Mouse (Mus musculus) CD4-positive helper T cell, adult 2 months (primary cell): Measurements from ENCODE around the gene Tbx3.

Experiments used
- DNase-seq: peaks from one replicate; pipeline ENCODE4 v3.0.0-alpha.2; 2012; ENCODE audit warnings: low read depth, missing footprints, low spot score

Gene Tbx3

DNA sequence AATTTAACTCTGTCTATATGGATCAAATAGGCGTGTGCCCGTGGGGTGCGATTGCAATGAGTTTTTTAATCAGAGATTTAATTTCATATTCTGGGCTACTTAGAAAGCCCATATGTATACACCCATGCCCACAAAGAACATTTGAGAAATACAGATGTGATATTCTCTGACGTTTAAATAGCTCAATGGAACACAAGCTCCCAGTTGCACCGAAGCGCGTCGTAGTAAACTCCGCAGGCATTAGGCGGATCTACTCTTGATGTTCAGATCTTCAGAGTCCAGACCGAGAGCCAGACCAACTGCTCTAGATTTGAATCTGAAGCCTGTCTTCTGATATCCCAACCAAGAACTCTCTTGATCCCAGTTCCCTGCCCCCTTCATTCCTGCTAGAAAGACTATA is 9.0 kb upstream of the Tbx3 start:
- no peak for DNase-seq

DNA sequence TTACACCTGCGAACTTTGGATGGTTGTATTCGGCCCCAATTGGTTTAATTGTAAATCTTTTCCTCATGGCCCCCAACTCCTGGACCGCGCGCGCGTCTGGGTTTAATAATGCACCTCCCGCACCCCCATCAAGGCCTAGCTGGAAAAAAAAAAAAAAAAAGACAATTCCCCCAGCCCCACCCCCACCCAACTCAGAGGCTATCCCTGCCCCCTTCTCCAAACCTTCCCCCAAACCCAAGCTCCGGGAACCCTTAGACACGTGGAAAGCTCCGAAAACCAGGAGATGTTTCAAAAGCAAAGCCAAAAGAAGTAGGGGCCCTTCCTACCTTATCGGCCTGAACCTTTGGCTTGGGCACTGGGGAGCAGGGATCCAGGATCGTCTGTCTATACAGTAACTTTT is 8.1 kb upstream of the Tbx3 start:
- DNase-seq = no peak

DNA sequence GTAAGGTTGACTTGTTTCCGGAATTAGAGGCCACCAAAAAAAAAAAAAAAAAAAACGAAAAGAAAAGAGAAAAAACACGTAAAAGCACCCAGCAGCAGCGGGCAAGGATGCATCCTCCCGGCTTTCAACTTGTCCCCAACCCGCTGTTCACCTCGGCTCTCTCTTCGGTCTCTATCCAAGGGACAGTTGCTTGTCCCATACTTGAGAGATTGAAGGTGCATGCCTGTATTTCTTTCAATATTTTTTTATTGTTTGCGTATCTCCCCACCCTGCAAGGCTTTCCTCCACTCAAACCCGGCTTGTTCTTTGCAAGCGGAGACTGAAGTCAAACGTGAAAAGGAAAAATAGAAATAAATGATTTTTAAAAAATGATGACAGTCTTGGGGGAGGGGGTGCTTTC is 7.7 kb upstream of the Tbx3 start:
- DNase-seq = no peak

DNA sequence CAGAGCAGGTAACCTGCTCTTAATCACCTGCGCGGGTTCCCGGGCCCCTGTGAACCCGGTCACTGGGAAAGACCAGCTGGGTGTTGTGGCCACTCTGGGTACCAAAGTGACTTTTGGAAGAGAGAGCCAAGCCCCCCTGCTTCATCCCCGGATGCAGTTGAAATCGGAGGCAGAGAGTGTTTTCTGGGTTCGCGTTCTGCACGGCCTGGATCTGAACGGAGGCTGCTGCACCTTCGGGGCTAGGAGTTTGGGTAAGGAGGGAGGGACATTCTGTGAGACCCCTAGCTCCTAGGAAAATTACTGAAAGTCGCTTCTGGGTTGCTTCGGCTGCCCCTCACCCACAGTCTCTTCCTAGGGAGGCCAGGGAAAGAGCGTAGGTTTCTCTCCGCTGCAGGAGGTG is 7.2 kb upstream of the Tbx3 start:
- no peak for DNase-seq

DNA sequence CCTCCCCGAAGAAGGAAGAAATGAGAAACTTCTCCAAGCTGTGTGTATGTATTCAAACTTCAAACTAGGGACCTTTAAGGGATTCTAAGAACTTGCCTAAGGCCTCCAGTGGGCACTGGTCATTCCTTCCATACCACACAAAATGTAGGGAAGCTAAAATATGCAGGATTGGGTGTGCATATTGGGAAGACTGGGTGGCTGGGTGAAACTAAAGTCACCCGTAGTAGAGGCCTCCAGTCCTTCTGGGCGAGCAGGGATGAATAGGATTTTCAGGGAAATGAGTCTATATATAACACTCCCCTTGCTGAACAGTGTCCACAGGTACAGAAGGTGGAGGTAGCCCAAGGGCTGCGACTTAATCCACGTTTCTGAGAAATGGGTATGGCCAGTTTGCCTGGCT is 6.7 kb upstream of the Tbx3 start:
- no peak for DNase-seq

DNA sequence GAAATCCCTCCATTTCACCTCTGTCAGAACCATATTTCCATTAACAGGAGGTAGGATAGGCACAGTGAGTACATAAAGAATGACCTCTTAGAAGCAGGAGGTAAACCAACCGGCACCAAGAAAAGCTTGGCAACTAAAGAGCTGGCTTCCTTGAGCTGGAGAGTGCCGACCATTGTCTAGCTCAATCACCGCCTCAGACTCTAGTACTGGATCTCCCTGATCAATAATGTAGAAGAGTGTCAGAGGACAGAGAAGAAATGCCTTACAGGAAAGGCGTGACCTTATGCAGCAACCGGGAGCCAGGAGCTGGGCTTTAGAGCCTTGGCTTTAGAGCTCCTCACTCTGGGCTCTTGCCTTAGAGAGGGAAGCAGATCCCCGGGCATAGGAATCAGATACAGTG is 4.7 kb upstream of the Tbx3 start:
- DNase-seq = no peak

DNA sequence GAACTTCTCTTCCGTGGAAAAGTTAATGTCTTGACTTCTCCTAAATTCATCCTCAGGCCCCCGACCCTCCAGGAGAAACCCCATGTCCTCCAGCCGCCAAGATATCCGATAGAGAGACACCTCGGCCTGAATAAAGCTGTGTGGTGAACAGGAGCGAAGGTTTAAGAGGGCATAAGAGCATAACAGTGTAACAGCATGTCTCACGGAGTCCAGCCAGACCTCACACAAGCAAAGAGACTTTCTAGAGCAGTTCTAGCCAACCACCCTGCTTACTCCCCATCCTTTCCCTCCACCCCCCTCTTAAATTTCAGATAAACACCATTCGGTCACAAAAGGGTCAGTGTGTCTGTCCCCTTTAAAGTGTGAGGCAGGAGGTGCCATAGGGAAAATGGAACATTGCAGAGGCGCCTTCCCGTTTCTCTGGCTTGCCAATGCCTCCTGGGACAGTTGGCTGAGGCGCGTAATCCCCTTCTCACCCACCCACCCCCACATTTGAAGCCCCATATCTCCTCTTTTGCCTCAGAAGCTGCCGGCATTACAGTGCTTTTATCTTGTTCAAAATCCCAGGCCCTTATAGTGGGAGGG is 3.0 kb upstream of the Tbx3 start:
- no peak for DNase-seq

DNA sequence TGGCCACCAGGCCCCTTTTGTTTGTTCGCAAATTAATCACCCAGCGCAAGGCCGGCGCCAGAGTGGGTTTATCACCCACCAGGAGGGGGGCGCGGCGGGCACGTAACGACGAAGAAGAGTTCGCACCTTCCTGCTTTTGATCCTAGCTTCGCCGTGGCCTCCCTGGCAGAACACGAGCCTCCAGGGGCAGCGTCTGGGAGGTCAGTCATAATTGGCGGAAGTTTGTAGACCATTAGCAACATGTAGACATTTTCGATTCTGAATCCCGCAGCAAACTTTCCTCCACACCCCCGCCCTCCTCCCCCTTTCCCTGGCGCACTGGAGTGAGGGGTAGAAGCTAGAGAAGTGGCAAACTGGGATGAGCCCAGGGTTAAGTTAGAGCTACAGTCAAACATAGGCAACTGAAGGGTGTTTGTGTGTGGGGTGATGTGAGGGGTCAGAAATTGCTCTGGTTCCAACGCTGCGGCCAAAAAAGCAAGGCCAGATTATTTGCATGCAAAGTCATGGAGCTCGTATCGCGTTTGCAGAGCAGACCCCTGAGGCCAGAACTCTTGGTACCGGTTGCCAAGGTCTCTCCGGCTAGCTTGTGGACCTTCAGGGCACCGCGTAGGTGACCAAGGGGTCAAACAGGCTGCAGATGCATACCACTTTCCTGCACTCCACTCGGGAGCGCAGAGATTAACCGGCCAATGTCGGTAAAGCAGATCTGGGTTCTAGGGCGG is 2.1 kb upstream of the Tbx3 start:
- no peak for DNase-seq

DNA sequence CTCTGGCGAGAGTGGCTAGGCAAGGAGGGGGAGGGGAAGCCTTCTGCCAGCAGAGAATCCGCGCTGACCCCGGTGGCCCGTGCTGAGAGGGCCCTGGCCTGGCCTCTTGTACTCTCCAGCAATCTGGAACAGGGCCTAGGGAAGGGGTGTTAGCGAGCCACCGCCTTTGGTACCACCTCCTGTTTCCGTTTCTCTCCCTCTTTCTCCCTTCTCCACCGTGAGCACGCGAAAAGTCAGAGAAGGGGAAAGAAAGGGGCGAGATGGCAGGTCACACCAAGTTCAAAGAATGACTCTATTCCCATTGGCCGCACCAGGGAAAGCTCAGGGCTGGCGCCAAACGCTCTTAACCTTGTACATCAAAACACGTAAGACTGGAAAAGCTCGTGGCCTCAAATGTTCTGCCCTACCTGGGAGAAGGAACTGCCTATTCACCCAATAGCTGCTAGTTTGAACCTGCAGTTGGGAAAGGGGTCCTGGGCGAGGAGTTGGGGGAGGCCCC is 1.5 kb upstream of the Tbx3 start:
- no peak for DNase-seq

DNA sequence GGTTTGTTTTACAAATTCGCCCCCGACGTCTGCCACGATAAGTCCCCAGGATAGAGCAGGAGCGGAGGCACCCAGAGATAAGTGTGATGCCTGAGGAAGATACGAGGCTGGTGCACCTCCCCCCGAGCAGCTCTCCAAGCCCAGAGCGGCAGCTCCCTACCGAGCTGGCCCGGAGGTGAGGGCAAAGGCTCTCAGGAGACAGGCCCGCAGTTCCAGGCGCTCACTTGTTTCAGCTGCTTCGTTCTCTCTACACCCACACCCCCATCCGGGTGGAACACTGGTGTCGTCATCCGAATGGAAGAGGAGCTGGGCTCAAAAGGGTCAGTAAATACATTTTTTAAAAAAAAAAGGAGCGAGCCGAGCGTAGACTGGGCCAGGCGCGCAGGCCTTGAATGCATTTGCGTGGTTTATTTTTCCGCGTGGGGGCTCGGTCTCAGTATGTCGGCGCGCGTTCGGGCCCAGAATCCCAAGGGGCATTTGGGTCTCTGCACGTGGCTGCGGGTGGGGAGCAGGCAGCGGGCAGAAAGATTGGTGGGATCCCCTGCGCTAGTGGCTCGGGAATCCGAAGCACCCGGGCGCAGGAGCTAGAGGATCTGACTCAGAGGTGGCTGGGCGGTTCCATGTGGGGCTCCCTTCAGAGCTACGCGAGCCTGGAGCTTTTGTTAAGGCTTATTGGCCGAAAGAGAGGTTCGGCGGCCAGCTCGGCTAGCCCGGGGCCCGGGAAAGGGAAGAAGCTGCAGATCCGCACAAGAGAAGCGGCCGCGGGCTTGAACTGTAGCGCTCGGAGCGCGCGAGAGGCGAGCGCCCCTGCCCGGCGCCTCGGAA is 516 bp upstream of the Tbx3 start:
- no peak for DNase-seq

DNA sequence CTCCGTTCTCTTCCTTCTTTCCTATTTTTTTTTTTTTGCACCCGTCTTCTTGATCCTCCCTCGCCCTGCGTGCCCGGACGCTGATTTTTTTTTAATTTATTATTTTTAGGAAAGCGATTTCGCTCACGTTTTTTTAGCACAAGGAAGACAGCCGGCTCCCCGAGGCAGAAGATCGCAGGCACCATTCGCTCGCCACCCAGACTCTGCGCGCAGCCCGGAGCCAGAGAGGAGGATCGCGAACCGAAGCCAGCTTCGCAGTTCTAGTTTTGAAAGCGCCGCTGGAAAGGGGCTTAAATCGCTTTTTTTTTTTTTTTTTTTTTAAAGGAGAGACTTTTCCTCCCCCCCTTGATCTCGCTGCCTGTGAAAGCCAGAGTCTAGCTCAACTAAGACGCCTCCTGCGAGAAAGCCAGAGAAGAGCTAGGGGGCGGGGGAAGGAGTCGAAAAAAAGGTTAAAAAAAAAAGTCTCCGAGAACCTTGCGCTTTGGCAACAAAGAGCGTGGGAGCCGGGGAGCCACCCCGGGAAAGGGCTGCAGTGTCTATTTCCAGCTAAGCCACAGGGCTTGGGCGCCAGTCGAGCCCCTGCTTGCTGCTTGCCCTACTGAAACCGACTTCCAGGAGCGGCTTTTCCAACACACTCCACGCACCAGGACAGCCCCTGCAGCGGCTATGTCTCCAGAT is 794 bp downstream of the Tbx3 start:
- DNase-seq = no peak

DNA sequence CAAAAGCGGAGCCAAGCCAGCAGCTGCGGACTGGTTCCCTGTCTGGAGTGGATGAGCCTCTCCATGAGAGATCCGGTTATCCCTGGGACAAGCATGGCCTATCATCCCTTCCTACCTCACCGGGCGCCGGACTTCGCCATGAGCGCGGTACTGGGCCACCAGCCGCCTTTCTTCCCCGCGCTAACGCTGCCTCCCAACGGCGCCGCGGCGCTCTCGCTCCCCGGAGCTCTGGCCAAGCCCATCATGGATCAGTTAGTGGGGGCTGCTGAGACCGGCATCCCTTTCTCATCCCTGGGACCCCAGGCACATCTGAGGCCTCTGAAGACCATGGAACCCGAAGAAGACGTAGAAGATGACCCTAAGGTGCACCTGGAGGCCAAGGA is 1.5 kb downstream of the Tbx3 start:
- DNase-seq = no peak

DNA sequence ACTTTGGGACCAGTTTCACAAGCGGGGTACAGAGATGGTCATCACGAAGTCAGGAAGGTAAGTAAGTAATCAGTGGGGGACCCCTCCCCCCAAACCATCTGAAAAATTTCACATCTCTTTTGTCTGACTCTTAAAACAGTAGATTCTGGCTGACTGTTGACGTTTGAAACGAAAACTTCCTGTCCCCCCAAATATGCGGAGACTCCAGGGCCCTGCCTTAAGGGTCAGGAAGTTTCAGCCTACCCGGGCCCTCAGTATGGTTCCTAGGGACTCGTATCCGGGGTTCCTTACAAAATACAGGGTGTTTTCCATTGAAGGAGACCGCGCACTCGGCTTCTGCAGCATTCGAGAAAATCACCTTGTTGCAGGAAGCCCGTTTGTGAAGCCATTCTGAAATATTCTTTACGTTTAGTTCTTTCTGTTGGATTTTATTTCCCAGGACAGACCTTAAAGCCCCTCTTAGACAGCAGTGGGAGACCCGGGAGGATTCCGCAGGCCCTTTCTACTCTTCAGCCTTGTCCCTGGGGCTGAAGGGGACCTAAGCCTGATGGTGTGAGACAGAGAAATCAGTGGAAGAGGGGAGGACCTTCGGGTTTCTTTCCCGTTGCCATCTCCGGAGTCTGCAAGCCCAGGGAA is 2.0 kb downstream of the Tbx3 start:
- no peak for DNase-seq

DNA sequence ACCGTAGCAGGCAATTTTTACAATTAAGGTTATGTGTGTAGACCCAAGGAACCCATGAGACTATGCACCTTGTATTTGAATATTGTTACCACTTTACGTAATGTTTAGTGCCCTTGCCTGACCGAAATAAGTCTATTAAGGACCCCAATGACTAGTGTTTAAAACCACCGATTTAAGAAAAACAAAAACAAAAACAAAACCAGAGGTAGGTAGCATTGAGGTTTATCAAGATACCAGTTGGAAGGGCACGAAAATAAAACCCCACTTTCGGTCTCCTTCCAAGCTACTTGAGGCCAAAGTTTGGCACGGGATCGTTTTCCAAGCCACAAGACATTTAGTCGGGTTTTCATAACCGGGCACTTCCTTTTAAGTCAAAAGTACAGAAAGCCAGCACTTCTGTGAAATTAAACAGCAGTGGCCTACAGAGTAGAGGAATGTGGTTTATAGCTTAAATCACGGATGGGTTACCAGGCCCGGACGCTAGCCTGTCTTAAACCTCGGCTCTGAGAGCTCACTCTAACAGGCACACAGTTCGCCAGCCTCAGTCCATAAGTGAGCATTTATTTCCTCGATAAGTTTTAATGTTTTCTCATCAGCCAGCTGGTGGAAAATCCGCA is 2.6 kb downstream of the Tbx3 start:
- DNase-seq = no peak

DNA sequence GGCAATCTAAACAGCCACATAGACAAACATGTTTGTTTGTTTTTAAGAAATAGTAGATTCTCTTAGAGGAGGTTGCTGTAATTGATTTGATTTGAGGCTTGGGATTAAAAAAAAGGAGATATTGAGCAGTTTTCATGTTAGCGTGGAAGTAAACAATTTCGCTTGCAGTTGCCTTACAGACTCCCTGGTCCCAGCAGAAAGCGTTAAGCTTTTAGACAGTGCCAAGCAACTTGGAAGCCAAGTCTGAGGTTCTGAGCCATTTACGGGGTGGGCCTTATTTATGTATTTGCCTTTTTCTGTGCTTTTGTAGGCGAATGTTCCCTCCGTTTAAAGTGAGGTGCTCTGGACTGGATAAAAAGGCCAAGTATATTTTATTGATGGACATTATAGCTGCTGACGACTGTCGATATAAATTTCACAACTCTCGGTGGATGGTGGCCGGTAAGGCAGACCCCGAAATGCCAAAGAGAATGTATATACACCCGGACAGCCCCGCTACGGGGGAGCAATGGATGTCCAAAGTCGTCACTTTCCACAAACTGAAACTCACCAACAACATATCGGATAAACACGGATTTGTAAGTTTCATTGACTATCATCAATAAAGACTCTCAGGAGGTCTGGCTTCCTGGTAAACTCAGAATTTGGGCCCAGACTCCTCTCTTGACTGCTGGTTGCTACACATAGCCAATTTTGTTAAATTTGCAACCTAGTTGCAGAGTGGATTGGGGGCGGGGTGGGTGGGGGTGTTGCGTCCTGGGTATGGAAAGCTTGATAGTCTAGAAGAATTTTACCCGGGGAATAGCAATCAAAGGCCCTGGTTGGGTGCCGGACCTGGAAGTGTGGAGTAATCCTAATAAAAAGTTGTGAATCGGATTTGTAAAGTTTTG is 3.5 kb downstream of the Tbx3 start:
- no peak for DNase-seq

DNA sequence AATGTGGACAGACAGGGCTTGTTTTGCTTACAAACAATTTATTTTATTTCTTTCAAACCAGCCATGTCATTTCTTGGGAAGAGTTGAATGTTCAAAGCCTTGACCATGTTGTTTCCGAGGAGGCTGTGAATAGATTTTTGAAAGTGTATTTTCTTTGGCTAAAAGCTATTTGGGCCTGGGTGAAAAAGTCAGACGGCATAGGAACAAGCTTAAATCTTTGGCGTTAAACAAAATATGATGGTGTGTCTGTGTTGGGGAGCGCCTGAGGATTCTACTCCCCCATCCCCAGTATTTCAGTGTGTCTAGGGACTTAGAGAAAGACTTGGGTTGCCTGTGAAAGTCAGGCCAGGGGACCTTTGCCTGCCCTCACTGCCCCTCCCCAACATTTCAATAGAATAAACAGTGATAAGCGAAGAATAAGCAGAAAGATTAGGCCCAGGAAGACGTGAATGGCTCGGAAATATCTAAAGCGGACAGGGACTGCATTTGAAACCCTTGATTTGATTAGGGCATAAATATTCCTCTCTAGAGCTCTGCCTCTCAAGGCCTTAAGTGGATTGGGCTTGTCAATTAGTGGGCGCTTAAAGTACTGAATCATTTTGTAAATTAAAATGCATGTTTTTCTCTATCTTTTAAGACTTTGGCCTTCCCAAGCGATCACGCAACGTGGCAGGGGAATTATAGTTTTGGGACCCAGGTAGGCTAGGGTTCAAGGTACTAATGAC is 4.3 kb downstream of the Tbx3 start:
- DNase-seq = no peak

DNA sequence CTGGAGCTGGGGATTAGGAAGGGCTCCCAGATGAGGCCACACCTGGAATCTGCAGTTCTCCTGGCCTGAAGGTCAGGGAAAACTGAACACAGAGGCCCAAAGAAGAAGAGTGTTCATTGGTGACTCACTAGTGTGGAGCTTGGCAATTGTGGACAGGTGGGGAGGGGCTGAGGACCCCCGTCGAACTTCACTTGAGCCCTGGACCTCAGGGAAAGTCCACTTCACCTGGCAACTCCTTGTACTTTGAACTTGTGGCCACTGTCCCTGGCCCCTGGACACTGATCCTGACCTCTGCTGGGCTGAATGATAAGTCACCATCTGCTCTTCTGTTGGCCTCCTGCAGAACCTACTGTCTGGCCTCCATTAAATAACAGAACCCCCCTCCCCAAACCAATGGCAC is 5.8 kb downstream of the Tbx3 start:
- DNase-seq = no peak

DNA sequence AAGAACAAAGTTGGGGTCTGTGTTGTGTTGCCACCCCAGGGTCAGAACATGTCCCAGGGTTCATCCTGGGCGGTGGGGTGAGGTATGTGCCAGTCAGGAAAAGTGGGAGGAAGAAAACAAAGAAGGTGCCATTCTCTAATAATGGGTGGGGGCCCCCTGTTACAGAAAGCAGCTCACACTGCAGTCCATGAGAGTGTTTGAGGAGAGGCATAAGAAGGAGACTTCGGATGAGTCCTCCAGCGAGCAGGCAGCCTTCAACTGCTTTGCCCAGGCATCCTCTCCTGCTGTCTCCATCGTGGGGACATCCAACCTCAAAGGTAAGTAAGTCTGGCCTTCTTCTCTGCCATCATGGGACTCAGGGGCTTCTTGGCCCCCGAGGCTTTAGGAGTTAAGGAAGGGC is 8.0 kb downstream of the Tbx3 start:
- DNase-seq = no peak

DNA sequence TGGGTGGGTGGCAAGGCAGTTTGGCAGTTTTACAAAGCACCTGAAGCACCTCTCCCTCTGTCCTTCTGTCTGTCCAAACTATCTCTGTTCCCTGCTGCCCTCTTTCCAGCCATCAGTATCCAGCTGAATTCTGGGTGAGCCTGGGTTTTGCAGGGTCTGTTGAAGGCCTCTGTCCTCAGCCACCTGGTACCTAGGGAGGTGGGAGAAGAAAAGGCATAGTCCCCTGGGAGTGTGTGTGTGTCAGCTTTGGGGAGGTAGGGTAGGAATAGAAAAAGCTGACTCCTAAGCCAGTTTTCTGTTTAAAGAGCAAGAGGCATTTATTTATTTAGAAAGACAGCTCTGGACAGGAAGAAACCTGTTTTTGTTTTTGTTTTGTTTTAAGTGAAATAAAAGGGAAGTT is 8.6 kb downstream of the Tbx3 start:
- no peak for DNase-seq
